Mouse (Mus musculus) monocyte, adult 5-6 weeks (primary cell): Measurements from ENCODE around the gene Corin. TPM values are rescaled to one million over a fixed set of nuclear protein-coding genes. Genes with fewer than 3 reads are reported as not detected.
A peak's percentile ranks its signal among the peaks of the same experiment; 100 is the strongest.

ENCODE experiments used
- ATAC-seq: fragments of 153-309, 156-312 bp; replicated peaks from 2 replicates; pipeline ENCODE4 v1.8.0; 2017; ENCODE audit warnings: mild to moderate bottlenecking; ENCODE audit not compliant: low TSS enrichment, insufficient number of reproducible peaks, severe bottlenecking, poor library complexity, low FRiP score
- total RNA-seq: library from RNA; stranded (forward); fragments of 200-1000, 200-491, 200-594 nt; gene quantifications from 3 replicates; pipeline ENCODE4 v1.2.3, GENCODE M21; 2017

The Corin gene
- total RNA-seq, 1 experiment from 2014 or later: not detected

DNA sequence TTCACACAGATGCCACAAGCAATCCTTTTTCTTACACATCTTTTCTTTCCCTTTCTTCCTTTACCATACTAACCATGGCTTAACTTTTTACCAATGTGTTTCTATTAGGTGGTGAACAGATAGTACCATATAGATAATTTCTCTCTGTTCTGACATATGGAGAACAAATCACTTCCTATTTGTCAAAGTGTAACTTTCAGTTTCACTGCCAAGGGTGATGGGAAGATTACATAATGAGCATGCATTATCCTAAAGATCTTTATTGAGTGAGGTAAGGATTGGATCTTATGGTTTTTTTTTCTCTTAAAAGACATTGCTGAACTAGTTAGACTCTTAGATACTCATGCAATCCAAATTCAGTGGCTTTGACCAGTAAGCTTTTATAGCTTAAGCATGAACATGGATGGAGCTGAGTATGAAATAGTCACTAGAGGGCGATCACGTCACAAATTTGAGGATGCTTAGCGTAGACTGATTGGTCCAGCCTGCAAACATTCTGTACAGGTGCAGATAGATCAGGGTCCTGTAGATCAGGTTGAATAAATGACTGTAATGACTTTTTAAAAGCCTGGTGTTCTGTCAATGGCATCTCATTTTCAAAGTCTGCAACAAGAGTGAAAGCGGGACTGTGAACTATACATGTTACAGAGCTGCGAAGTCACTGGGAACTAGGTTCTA, 154.1 kb downstream of the Corin start:
- ATAC-seq: no peak

DNA sequence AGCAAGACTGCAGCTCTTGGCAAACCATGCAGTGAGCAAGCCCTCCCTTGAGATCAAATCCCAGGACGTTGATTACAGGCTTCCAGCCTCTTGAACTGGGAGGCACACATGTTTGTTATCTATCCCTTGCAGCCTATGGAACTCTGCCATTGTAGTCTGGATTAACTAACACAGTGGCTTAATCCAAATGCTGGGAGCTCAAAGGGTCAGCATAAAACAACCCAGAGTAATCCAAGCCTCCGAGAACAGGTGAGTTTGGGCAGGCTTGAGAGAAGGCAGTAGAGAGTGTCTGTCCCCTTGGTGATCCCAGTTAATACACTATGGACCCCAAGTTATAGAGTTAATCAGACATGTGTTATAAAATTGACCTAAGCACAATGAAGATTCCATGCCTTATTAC, 155.7 kb downstream of the Corin start:
- no peak for ATAC-seq

- ATAC-seq: no peak
Measured at GRCm38 (mm10) chr5:72335873-72336272, 168.4 kb downstream of the Corin start.

DNA sequence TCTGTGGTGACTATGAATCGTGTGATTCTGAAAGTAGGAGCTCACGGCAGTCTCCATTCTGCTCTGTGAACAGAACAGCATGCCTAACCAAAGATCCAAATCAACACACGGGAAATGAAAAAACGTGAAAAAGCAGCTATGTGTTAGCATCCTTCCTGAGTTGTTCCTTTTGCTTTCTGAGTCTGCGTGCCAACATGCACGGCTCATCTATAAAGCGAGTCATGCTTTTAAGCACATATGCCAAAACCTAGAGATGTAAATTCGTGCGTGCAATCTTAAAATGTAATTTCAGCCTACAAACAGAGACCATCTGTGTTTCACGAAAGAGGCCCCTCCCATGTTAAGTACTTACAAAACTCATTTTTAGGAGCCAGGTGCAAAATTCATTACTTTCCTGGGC, 171.4 kb downstream of the Corin start:
- ATAC-seq: no peak

GRCm38 (mm10) chr5:72331217-72331616, 173.1 kb downstream of the Corin start:
- no peak for ATAC-seq

GRCm38 (mm10) chr5:72330648-72331047, 173.6 kb downstream of the Corin start:
- ATAC-seq: no peak

DNA sequence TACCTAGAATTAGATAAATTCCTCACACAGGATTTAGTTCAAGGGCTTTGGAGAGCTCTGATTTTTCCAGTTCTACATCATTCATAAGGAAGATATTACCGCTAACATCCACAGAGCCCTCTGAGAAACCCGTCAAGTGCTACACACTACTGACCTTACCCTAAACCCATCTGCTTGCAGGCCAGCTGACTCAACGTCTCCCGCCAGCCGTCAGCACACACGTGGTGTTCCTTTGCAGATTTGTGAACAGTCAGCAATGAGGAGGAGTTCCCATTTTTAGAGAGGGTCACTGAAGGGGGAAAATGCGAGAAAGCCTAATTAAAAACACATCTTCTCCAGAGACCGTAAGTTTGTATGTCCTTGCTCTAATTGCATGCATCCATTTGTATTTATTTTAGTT, 174.8 kb downstream of the Corin start:
- no peak for ATAC-seq

DNA sequence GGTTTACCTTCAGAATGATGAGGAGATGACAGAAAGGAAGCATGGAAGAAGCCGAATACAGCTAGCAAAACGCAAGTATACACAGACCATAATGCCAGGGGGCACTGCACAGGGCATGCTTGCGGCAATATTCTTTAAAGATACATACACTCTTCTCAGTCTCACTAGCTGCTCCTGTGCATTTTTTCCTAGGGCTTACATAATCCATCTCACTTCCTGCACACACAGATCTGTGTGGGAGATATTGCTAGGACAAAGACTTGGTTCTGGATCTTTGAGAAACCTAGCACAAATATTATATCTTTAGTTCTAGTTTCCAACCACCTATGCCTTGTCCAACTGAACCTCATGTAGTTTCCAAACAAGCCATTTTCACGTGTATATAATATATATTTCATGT, 189.0 kb downstream of the Corin start:
- ATAC-seq: no peak

GRCm38 (mm10) chr5:72298418-72299104, 205.7 kb downstream of the Corin start:
- ATAC-seq: no peak

DNA sequence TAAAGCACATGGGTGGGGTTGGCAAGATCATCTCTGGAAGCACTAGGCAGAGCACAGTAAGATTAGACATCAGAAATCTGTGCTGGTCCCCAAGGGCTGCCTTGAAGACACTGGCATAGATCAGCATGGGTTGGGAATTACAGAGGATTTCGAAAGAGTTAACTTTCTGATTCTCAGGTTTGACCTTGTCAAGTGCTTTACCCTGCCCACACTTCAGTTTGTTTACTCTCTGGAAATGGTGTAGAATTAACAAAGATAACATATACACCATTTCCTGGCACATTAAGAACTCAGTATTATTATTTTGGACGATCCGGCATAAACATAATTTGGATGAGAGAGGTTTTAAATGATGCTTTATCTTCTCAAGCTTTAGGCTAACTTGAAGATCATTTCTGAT, 219.2 kb downstream of the Corin start:
- no peak for ATAC-seq

DNA sequence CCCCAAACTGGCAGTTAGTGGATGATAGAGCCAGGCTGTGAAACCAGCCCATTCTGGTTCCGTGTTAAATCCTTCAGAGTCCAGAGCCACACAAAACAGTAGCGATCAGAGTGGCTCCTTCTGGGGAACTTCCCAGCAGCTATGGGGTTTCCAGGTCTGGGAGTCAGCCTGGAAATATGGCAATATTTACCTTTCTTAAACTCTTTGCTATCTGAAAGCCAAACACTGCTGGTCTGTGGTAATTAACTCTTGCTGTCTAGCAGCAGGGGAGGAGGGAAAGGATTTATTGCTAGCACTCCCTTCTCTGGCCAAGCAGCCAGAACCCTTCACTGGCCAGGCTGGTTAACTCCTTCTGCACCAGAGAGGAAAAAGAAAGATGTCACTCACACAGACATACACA, 221.4 kb downstream of the Corin start:
- ATAC-seq: no peak

GRCm38 (mm10) chr5:72269652-72270051, 234.6 kb downstream of the Corin start:
- ATAC-seq: peak; percentile 55

- 0 out of 2 replicates have a peak, but pooled peaks have one; percentile 8 for ATAC-seq
Measured at GRCm38 (mm10) chr5:72269204-72269603, 235.1 kb downstream of the Corin start.

- no peak for ATAC-seq
Measured at GRCm38 (mm10) chr5:72266955-72267535, 237.2 kb downstream of the Corin start.

- ATAC-seq: no peak
Measured at GRCm38 (mm10) chr5:72264195-72264751, 240.0 kb downstream of the Corin start.

DNA sequence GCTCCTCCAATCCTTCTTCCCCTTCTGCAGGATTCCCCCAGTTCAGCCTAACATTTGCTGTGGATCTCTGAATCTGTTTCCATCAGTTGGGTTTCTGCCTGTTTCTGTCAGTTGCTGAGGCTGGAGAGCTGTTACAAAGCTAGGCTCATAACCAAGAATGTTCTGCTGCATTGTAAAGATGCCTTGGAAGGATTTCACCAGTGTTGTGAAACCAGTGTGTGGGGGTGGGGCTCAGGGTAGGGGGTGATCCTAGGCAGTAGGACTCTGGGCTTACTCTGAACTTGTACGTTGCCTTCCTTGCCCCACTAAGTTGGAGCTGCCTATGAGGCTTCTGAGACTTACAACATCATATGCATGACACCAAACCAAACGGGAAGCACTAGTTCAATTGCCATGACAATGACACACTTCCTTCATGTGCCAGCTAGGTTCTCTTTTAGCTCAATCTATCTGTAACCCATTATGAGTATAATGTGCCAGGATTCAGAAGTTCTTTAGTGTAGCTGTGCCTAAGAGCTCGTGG, 242.4 kb downstream of the Corin start:
- ATAC-seq: peak; percentile 70

DNA sequence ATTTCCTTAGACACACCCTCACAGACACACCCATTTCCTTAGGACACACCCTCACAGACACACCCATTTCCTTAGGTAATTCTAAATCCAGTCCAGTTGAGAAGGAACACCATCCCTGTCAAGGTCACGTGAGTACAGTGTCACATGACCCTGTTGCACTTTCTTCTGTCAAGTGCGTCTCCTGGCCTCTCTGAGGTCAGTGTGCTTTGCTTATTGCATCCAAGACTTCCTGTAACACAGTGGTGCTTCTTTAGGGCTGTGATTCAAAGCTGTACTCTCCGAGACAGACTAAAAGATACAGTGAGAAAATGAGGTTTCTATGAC, 245.0 kb downstream of the Corin start:
- ATAC-seq: peak; percentile 68

GRCm38 (mm10) chr5:72258409-72259297, 245.6 kb downstream of the Corin start:
- no peak for ATAC-seq

DNA sequence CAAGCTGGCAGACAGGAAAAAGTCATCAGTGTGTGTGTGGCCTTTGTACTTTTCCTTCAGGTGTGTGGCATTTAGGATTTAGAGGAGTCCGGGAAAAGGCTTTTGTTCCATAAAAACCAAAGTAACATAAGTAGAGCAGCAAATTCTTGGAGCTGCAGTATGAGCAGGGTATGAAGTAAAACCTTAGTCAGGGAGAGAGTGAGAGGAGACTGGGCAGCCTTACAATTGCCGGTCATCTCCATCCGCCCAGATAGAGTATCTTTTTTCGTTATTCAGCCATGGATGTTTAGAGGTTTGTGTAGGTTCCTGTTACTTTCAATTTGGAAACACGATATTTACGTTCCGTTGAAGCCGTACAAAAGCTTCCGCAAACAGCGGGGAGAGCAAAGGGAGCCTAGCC, 247.2 kb downstream of the Corin start:
- no peak for ATAC-seq
